Mouse (Mus musculus): ENCODE data around the gene Golga4.

DNA sequence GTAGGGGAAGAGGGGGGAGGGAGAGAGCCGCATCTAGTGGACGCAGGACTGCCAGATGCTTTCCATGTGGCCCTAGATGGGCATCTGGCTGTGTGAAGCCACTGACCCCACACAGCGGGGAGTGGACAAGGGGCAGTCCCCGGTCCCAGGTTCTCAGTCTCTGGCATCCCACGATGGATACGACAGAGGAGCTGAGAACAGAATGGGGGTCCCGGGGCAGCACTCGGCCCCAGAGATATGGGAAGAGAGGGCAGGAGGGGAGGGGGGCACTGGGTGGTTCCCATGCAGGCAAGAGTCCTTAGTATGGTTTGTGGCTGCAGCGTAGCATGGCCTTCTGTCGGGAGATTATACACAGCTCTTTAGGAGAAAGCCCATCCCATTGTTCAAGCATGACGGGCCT is 17.7 kb downstream of the Golga4 start:
- TF ChIP-seq CTCF (IDR thresholded peaks at IDR 0.05; ENCODE audit: low read depth) (no peak), EP300 (IDR thresholded peaks at IDR 0.05; ENCODE audit: low read depth) (no peak)

All from heart, postnatal 0 days (tissue).